Mouse (Mus musculus) small intestine, adult 2 months (tissue): ENCODE results near the gene Hoxd9.

Source experiments
- CTCF ChIP-seq: fragments of 200-500 bp; IDR thresholded peaks from 2 replicates; pipeline ENCODE4 v1.5.1; 2012; ENCODE audit warnings: low read depth, mild to moderate bottlenecking, control low read depth, inconsistent platforms, low read length, moderate library complexity, mixed read lengths; ENCODE audit not compliant: insufficient replicate concordance, insufficient read length; ENCODE audit errors: extremely low read depth
- POLR2A ChIP-seq: fragments of 200-500 bp; IDR thresholded peaks from 2 replicates; pipeline ENCODE4 v1.6.1; 2012; ENCODE audit warnings: low read depth, mild to moderate bottlenecking, control low read depth, inconsistent platforms, low read length, moderate library complexity

DNA sequence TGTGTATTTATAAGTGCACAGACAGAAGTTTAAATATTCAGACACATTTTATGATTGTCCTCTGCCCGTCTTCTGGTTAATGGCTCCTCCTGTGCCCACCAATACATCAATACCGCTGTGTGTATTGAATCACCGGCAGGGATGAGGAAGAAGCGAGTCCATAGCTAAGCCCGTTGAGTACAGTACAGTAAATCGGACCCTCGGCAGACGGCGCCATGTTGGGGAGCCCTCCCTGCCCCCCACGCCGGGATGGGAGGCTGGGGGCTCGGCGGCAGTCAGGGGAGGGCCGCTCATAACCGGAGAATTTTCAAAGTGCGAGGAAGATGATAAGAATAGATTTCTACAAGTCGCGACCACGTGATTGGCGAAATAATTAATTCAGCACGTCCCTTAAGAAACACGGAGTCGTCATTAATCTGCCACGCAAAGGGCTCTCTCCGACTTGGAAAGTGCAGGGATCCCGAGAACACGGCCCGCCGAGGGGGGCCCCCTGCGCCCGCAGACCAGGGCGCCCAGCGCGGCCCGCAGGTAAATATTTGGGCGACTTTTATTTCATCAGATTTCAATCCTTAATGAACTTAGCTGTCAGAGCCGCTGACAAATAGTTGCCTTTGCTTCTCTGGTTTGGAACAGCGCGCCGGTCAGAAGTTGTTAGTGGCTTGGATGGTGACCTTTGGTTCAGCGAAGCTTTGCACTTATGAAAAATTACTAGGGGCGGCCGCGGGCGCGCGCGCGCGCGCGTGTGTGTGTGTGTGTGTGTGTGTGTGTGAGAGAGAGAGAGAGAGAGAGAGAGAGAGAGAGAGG lies 35.2 kb downstream of the Hoxd9 start:
- TF ChIP-seq CTCF (no peak), POLR2A (no peak)
